Mouse (Mus musculus): Measurements from ENCODE around the gene Traf5.

Traf5 gene

DNA sequence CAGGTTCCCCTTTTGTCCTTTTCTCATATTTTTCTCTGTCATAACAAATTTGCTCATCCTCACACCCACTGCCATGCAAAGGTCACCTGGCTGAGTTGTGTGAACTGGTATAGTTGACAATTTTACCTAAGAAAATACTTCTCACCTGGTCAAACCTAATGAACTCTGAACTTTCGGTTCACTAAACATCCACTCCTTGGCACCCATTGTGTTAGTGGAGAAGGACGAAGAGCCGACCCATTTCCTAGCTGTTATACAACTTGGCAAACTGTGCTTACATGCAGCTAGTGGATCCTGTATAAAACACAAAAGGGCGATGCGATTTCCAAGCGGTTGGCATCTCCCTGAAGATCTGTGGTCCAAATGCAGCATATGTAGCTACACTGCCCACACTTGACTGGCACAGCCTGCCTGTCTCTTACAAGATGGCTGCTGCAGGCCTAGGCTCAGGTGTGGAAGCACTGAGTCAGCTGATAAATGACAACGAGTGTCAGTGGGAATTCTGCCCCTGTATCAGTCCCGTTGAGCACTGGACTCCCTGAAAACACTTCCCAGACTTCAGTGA is 95.7 kb downstream of the Traf5 start:
- Histone ChIP-seq H3K27me3 (ENCODE audit: insufficient read depth, low read length) (no peaks in the 10 kb centered on the region; the same call in 1 of the 2 replicates), H3K36me3 (ENCODE audit: insufficient read depth, low read length) (no peaks in the 10 kb centered on the region), H3K4me1 (replicated peaks; ENCODE audit: low read depth, low read length) (peaks cover 13% of the 10 kb centered on the region), H3K4me3 (replicated peaks; ENCODE audit: low read length) (no peak overlapping the region), H3K9me3 (ENCODE audit: low read length) (no peaks in the 10 kb centered on the region)
- TF ChIP-seq POU5F1 (IDR thresholded peaks at IDR 0.05; ENCODE audit: borderline replicate concordance, low read length), result no peak
- TF ChIP-seq CTCF (conservative IDR thresholded peaks at IDR 0.05; ENCODE audit: low read length), result no peak
- no peak for TF ChIP-seq NANOG (IDR thresholded peaks at IDR 0.05; ENCODE audit: borderline replicate concordance, low read length)

- Histone ChIP-seq H3K4me1 (replicated peaks; ENCODE audit: low read depth, low read length) (peaks cover 13% of the 10 kb centered on the region), H3K36me3 (ENCODE audit: insufficient read depth, low read length) (no peaks in the 10 kb centered on the region), H3K4me3 (replicated peaks; ENCODE audit: low read length) (no peak overlapping the region), H3K27me3 (ENCODE audit: insufficient read depth, low read length) (no peaks in the 10 kb centered on the region; the same call in 1 of the 2 replicates), H3K9me3 (ENCODE audit: low read length) (no peaks in the 10 kb centered on the region)
- TF ChIP-seq NANOG (IDR thresholded peaks at IDR 0.05; ENCODE audit: borderline replicate concordance, low read length) (no peak), POU5F1 (IDR thresholded peaks at IDR 0.05; ENCODE audit: borderline replicate concordance, low read length) (no peak), CTCF (conservative IDR thresholded peaks at IDR 0.05; ENCODE audit: low read length) (no peak)
Observed at GRCm38 (mm10) chr1:191995916-191996315, 96.4 kb downstream of the Traf5 start.

DNA sequence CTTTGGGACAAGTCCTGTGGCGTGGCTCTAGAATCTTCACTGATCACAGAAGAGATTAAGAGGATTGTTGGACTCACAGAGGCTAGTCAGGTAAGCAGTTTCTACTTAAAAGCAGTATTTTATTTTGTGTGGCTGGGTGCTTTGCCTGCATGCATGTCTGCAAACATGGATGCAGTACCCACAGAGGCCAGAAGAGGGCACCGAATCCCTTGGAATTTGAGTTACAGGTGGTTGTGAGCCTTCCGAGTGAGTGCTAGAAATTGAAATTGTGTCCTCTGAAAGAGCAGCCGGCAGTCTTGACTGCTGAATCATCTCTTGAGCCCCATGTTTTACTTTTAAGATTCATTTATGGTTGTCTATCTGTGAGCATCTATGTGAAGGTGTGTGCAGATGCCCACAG is 96.9 kb downstream of the Traf5 start:
- no peak for TF ChIP-seq NANOG (IDR thresholded peaks at IDR 0.05; ENCODE audit: borderline replicate concordance, low read length)
- TF ChIP-seq CTCF (conservative IDR thresholded peaks at IDR 0.05; ENCODE audit: low read length), result peak; percentile 76
- no peak overlapping the region for H3K4me3 ChIP-seq (replicated peaks; ENCODE audit: low read length)
- no peaks in the 10 kb centered on the region for H3K36me3 ChIP-seq (ENCODE audit: insufficient read depth, low read length)
- no peaks in the 10 kb centered on the region; the same call in 1 of the 2 replicates for H3K27me3 ChIP-seq (ENCODE audit: insufficient read depth, low read length)
- peaks cover 13% of the 10 kb centered on the region for H3K4me1 ChIP-seq (replicated peaks; ENCODE audit: low read depth, low read length)
- H3K9me3 ChIP-seq (ENCODE audit: low read length), result no peaks in the 10 kb centered on the region

- TF ChIP-seq NANOG (IDR thresholded peaks at IDR 0.05; ENCODE audit: borderline replicate concordance, low read length), result no peak
- TF ChIP-seq POU5F1 (IDR thresholded peaks at IDR 0.05; ENCODE audit: borderline replicate concordance, low read length), result no peak
- TF ChIP-seq CTCF (conservative IDR thresholded peaks at IDR 0.05; ENCODE audit: low read length), result no peak
- H3K36me3 ChIP-seq (ENCODE audit: insufficient read depth, low read length), result no peaks in the 10 kb centered on the region
- H3K4me3 ChIP-seq (replicated peaks; ENCODE audit: low read length), result no peak overlapping the region
- H3K9me3 ChIP-seq (ENCODE audit: low read length), result no peaks in the 10 kb centered on the region
- H3K27me3 ChIP-seq (ENCODE audit: insufficient read depth, low read length), result no peaks in the 10 kb centered on the region; the same call in 1 of the 2 replicates
- peaks cover 13% of the 10 kb centered on the region for H3K4me1 ChIP-seq (replicated peaks; ENCODE audit: low read depth, low read length)
Observed at GRCm38 (mm10) chr1:191994476-191994875, 97.9 kb downstream of the Traf5 start.

DNA sequence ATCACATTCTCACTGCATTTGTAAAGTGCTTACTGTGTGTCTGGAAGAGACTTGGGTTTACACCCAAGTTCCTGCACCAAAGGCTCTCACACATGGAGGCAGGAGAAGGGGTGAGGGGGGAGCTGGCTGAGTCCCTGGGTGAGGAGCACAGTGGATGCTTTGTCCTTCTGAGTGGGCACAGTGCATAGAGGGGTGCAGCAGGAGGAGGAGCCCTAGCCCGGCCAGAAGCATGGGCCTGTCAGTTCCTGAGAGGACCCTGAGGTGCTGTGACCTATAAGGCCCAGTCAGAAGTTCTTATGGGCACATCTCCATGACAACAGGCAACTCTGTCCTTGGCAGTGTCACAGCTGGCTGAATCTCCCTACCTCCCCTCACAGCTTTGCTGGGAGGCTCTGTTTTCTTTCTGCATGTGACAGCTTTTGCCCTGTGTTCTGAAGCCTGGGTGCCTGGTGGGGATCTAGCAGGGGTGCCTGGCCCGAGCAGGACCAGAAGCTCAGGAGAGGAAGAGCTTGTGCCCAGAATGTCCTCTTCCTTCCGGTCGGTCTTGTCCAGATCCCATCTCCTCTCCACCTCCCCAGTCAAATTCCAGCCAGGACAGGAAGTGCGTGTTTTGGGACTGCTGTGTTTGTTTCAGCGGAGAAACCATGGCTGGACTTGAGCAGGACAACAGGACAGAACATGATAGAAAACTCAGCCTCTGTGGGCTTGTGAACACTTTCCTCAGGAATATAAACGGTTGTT is 100.1 kb downstream of the Traf5 start:
- Histone ChIP-seq H3K36me3 (ENCODE audit: insufficient read depth, low read length) (no peaks in the 10 kb centered on the region), H3K27me3 (ENCODE audit: insufficient read depth, low read length) (no peaks in the 10 kb centered on the region; the same call in 1 of the 2 replicates), H3K4me3 (replicated peaks; ENCODE audit: low read length) (no peak overlapping the region), H3K4me1 (replicated peaks; ENCODE audit: low read depth, low read length) (peaks cover 15% of the 10 kb centered on the region), H3K9me3 (ENCODE audit: low read length) (no peaks in the 10 kb centered on the region)
- TF ChIP-seq CTCF (conservative IDR thresholded peaks at IDR 0.05; ENCODE audit: low read length) (no peak), NANOG (IDR thresholded peaks at IDR 0.05; ENCODE audit: borderline replicate concordance, low read length) (no peak), POU5F1 (IDR thresholded peaks at IDR 0.05; ENCODE audit: borderline replicate concordance, low read length) (no peak)

DNA sequence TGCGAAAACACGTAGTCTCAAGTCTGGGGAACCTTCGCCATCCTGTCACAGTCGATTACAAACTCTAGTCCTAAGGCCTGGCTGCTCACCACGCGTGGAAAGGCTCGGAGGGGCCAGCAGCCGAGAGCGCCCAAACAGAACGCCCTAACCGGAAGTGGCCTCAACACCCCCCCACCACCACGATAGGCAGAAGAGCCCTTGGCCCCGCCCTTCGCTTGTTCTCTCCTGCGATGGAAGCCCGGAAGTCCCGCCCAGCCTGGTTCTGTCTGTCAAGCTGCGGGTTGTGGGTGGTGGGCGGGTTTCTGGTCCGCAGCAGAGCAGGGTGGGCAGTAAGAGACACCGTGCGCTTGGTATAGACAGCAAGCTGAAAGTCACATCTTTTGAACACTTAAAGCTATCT is 102.4 kb downstream of the Traf5 start:
- H3K27me3 ChIP-seq (ENCODE audit: insufficient read depth, low read length), result peaks cover 15% of the 10 kb centered on the region
- no peaks in the 10 kb centered on the region for H3K9me3 ChIP-seq (ENCODE audit: low read length)
- peaks cover 20% of the 10 kb centered on the region for H3K4me1 ChIP-seq (replicated peaks; ENCODE audit: low read depth, low read length)
- no peaks in the 10 kb centered on the region for H3K36me3 ChIP-seq (ENCODE audit: insufficient read depth, low read length)
- TF ChIP-seq CTCF (conservative IDR thresholded peaks at IDR 0.05; ENCODE audit: low read length), result no peak
- TF ChIP-seq POU5F1 (IDR thresholded peaks at IDR 0.05; ENCODE audit: borderline replicate concordance, low read length), result no peak
- TF ChIP-seq NANOG (IDR thresholded peaks at IDR 0.05; ENCODE audit: borderline replicate concordance, low read length), result no peak
- H3K4me3 ChIP-seq (replicated peaks; ENCODE audit: low read length), result peak overlapping the region; percentile 83

DNA sequence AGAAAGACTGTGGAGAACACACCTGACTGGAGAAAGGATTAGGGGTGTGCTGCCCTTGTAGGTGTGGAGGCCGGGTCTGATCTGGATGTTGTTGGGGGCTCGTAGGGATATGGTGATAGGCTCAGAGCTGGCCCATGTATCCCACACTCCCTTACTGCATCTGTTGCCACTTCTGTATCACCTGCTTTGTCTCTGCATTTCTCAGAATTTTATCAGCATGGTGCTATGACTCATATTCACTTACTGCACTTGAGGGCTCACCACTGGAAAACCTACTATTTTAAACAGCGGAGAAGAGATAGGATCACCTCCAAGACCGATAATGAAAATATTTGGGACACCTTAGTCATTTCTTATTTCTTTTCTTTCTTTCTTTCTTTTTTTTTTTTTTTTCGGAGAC is 103.3 kb downstream of the Traf5 start:
- Histone ChIP-seq H3K4me1 (replicated peaks; ENCODE audit: low read depth, low read length) (peaks cover 23% of the 10 kb centered on the region), H3K36me3 (ENCODE audit: insufficient read depth, low read length) (no peaks in the 10 kb centered on the region), H3K4me3 (replicated peaks; ENCODE audit: low read length) (peak overlapping the region; percentile 83), H3K27me3 (ENCODE audit: insufficient read depth, low read length) (peaks cover 22% of the 10 kb centered on the region), H3K9me3 (ENCODE audit: low read length) (no peaks in the 10 kb centered on the region)
- TF ChIP-seq NANOG (IDR thresholded peaks at IDR 0.05; ENCODE audit: borderline replicate concordance, low read length) (no peak), POU5F1 (IDR thresholded peaks at IDR 0.05; ENCODE audit: borderline replicate concordance, low read length) (no peak), CTCF (conservative IDR thresholded peaks at IDR 0.05; ENCODE audit: low read length) (no peak)

DNA sequence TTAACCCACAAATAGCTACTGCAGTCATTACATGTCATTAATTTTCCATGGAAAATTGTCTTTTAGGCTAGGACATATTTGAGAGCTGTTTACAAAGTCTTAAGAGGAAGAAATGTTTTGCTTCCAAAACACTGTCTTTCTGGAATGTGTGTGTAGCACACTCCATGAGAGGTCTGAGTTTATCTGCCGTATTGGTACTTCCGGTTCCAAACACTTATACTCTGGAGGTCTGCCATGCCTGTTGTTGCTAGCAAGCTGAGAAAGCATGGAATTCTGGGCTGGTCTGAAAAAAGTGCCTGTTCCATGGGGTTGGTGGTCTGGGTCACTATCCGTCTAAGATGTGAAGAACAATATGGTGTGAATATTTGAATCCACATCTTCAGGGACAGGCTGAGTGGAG is 103.7 kb downstream of the Traf5 start:
- TF ChIP-seq NANOG (IDR thresholded peaks at IDR 0.05; ENCODE audit: borderline replicate concordance, low read length) (no peak), CTCF (conservative IDR thresholded peaks at IDR 0.05; ENCODE audit: low read length) (no peak), POU5F1 (IDR thresholded peaks at IDR 0.05; ENCODE audit: borderline replicate concordance, low read length) (no peak)

More for the DNA sequence above, 103.7 kb downstream of the Traf5 start:
- Histone ChIP-seq H3K4me1 (replicated peaks; ENCODE audit: low read depth, low read length) (peaks cover 23% of the 10 kb centered on the region), H3K4me3 (replicated peaks; ENCODE audit: low read length) (0 out of 2 replicates have a peak overlapping the region, but pooled peaks have one; percentile 83), H3K9me3 (ENCODE audit: low read length) (no peaks in the 10 kb centered on the region), H3K27me3 (ENCODE audit: insufficient read depth, low read length) (peaks cover 26% of the 10 kb centered on the region), H3K36me3 (ENCODE audit: insufficient read depth, low read length) (no peaks in the 10 kb centered on the region)
